Mouse (Mus musculus): ENCODE results near the gene Scgb1b17. TPM values are rescaled to one million over a fixed set of nuclear protein-coding genes. Genes with fewer than 3 reads are reported as not detected.
"Not testable (repeated sequence)": the region's sequence is repeated elsewhere in the genome, so short reads cannot be mapped to it uniquely, and the experiment has no call there.

The Scgb1b17 gene
- total RNA-seq (2017), result not detected in 2 replicates

- ATAC-seq (replicated peaks in 1 of 2; ENCODE audit: insufficient read depth in 1 of 2, low FRiP score in 2 of 2, low TSS enrichment in 1 of 2, low read depth in 1 of 2, poor library complexity in 2 of 2, severe bottlenecking in 2 of 2), result not testable (repeated sequence)
Observed at GRCm38 (mm10) chr7:33063149-33063548, at the start of gene Scgb1b17. Gene Scgb1b17 (plus strand): TSS chr7:33063449.

GRCm38 (mm10) chr7:33056461-33056860 is 6.8 kb upstream of the Scgb1b17 start, which contains the start of gene Scgb2b17:
Gene Scgb2b17 (minus strand): TSS chr7:33056561.
- ATAC-seq (replicated peaks in 1 of 2; ENCODE audit: insufficient read depth in 1 of 2, low FRiP score in 2 of 2, low TSS enrichment in 1 of 2, low read depth in 1 of 2, poor library complexity in 2 of 2, severe bottlenecking in 2 of 2), result not testable (repeated sequence)

Other genes with a start within 250 kb of the Scgb1b17 start
- gene Scgb2b15, start 233.8 kb upstream of the Scgb1b17 start, total RNA-seq (2017), result not detected in 2 replicates
- gene Scgb1b15, start 226.9 kb upstream of the Scgb1b17 start, total RNA-seq (2017), result not detected in 2 replicates
- gene Scgb2b17, start 6.9 kb upstream of the Scgb1b17 start, total RNA-seq (2017), result not detected in 2 replicates
- gene Scgb2b18, start 110.4 kb downstream of the Scgb1b17 start, total RNA-seq (2017), result not detected in 2 replicates
- not detected in 2 replicates for gene Scgb1b18, start 122.1 kb downstream of the Scgb1b17 start, total RNA-seq (2017)
- not detected in 2 replicates for gene Scgb2b19, start 216.9 kb downstream of the Scgb1b17 start, total RNA-seq (2017)
- gene Scgb1b19, start 223.8 kb downstream of the Scgb1b17 start, total RNA-seq (2017), result not detected in 2 replicates

Measured in hematopoietic stem cell, adult 5-6 weeks (primary cell).